Mouse (Mus musculus): Measurements from ENCODE around the gene Gramd2.

- TF ChIP-seq CTCF (IDR thresholded peaks at IDR 0.05; ENCODE audit: low read depth, low read length) = no peak
- no peak for TF ChIP-seq POLR2A (IDR thresholded peaks at IDR 0.05; ENCODE audit: extremely low read depth, insufficient read depth, low read length)
These were observed 30.0 kb upstream of the Gramd2 start for GRCm38 (mm10) chr9:59649911-59650310.

All from liver, adult 2 months (tissue).